Mouse (Mus musculus): Measurements from ENCODE around the gene Scgb1a1. TPM values are rescaled to one million over a fixed set of nuclear protein-coding genes. Genes with fewer than 3 reads are reported as not detected.

Gene Scgb1a1
- polyA plus RNA-seq, 1 experiment, result not detected

GRCm38 (mm10) chr19:9047946-9048387, 39.8 kb downstream of the Scgb1a1 start:
- H3K27me3 ChIP-seq (ENCODE audit: control insufficient read depth, insufficient read depth, insufficient read length), result no peaks in the 10 kb centered on the region
- no peak overlapping the region for H3K4me2 ChIP-seq (ENCODE audit: low read depth)
- no peaks in the 10 kb centered on the region for H3K36me3 ChIP-seq (ENCODE audit: control insufficient read depth, insufficient read depth)
- H3K4me3 ChIP-seq, result no peak overlapping the region
- no peak for TF ChIP-seq E2F4 (IDR thresholded peaks at IDR 0.05; ENCODE audit: insufficient read depth)
- no peak for TF ChIP-seq POLR2AphosphoS2 (IDR thresholded peaks at IDR 0.05; ENCODE audit: insufficient read length, low read depth)
- no peak for TF ChIP-seq MYOG (IDR thresholded peaks at IDR 0.05; ENCODE audit: control insufficient read depth in 1 of 3, insufficient read depth in 1 of 3, insufficient read length in 2 of 3, low read depth in 2 of 3)
- no peak for TF ChIP-seq CEBPB (IDR thresholded peaks at IDR 0.05; ENCODE audit: insufficient read depth, poor library complexity, severe bottlenecking)
- TF ChIP-seq MAX (IDR thresholded peaks at IDR 0.05; ENCODE audit: low read depth), result no peak
- no peak for TF ChIP-seq SRF (IDR thresholded peaks at IDR 0.05; ENCODE audit: control insufficient read depth, insufficient read length, low read depth)
- no peak for TF ChIP-seq USF1 (IDR thresholded peaks at IDR 0.05; ENCODE audit: low read depth)
- no peak for TF ChIP-seq MYOD1 (IDR thresholded peaks at IDR 0.05; ENCODE audit: control insufficient read depth in 1 of 3, insufficient read length in 2 of 3, low read depth in 2 of 3)
- no peak for TF ChIP-seq POLR2A (IDR thresholded peaks at IDR 0.05; ENCODE audit: insufficient read length, low read depth)
- TF ChIP-seq REST (IDR thresholded peaks at IDR 0.05; ENCODE audit: insufficient read depth, insufficient read length), result no peak
- TF ChIP-seq TCF12 (IDR thresholded peaks at IDR 0.05; ENCODE audit: insufficient read depth, poor library complexity, severe bottlenecking), result no peak
- TF ChIP-seq TCF3 (IDR thresholded peaks at IDR 0.05; ENCODE audit: insufficient read length, low read depth), result no peak
- no peak overlapping the region for H3ac ChIP-seq (ENCODE audit: control insufficient read depth, insufficient read length)
- H3K79me2 ChIP-seq (ENCODE audit: control insufficient read depth, insufficient read depth), result no peaks in the 10 kb centered on the region

GRCm38 (mm10) chr19:9047207-9047945, 40.4 kb downstream of the Scgb1a1 start:
- H3K4me2 ChIP-seq (ENCODE audit: low read depth), result no peak overlapping the region
- TF ChIP-seq MYOG (IDR thresholded peaks at IDR 0.05; ENCODE audit: control insufficient read depth in 1 of 3, insufficient read depth in 1 of 3, insufficient read length in 2 of 3, low read depth in 2 of 3), result no peak
- no peak for TF ChIP-seq SRF (IDR thresholded peaks at IDR 0.05; ENCODE audit: control insufficient read depth, insufficient read length, low read depth)
- TF ChIP-seq REST (IDR thresholded peaks at IDR 0.05; ENCODE audit: insufficient read depth, insufficient read length), result no peak
- no peak for TF ChIP-seq POLR2AphosphoS2 (IDR thresholded peaks at IDR 0.05; ENCODE audit: insufficient read length, low read depth)
- no peak for TF ChIP-seq E2F4 (IDR thresholded peaks at IDR 0.05; ENCODE audit: insufficient read depth)
- TF ChIP-seq POLR2A (IDR thresholded peaks at IDR 0.05; ENCODE audit: insufficient read length, low read depth), result no peak
- no peaks in the 10 kb centered on the region for H3K79me2 ChIP-seq (ENCODE audit: control insufficient read depth, insufficient read depth)
- H3K36me3 ChIP-seq (ENCODE audit: control insufficient read depth, insufficient read depth), result no peaks in the 10 kb centered on the region
- no peak overlapping the region for H3K4me3 ChIP-seq
- no peaks in the 10 kb centered on the region for H3K27me3 ChIP-seq (ENCODE audit: control insufficient read depth, insufficient read depth, insufficient read length)
- H3ac ChIP-seq (ENCODE audit: control insufficient read depth, insufficient read length), result no peak overlapping the region

- Histone ChIP-seq H3K36me3 (ENCODE audit: control insufficient read depth, insufficient read depth) (no peaks in the 10 kb centered on the region), H3ac (ENCODE audit: control insufficient read depth, insufficient read length) (no peak overlapping the region), H3K4me2 (ENCODE audit: low read depth) (no peak overlapping the region), H3K27me3 (ENCODE audit: control insufficient read depth, insufficient read depth, insufficient read length) (no peaks in the 10 kb centered on the region), H3K4me3 (no peak overlapping the region), H3K79me2 (ENCODE audit: control insufficient read depth, insufficient read depth) (no peaks in the 10 kb centered on the region)
- no peak for TF ChIP-seq MYOD1 (IDR thresholded peaks at IDR 0.05; ENCODE audit: control insufficient read depth in 1 of 3, insufficient read length in 2 of 3, low read depth in 2 of 3)
- TF ChIP-seq TCF3 (IDR thresholded peaks at IDR 0.05; ENCODE audit: insufficient read length, low read depth), result no peak
- TF ChIP-seq MYOG (IDR thresholded peaks at IDR 0.05; ENCODE audit: control insufficient read depth in 1 of 3, insufficient read depth in 1 of 3, insufficient read length in 2 of 3, low read depth in 2 of 3), result no peak
- TF ChIP-seq POLR2A (IDR thresholded peaks at IDR 0.05; ENCODE audit: insufficient read length, low read depth), result no peak
- no peak for TF ChIP-seq SRF (IDR thresholded peaks at IDR 0.05; ENCODE audit: control insufficient read depth, insufficient read length, low read depth)
- TF ChIP-seq E2F4 (IDR thresholded peaks at IDR 0.05; ENCODE audit: insufficient read depth), result no peak
- no peak for TF ChIP-seq CEBPB (IDR thresholded peaks at IDR 0.05; ENCODE audit: insufficient read depth, poor library complexity, severe bottlenecking)
- TF ChIP-seq POLR2AphosphoS2 (IDR thresholded peaks at IDR 0.05; ENCODE audit: insufficient read length, low read depth), result no peak
- no peak for TF ChIP-seq USF1 (IDR thresholded peaks at IDR 0.05; ENCODE audit: low read depth)
- no peak for TF ChIP-seq MAX (IDR thresholded peaks at IDR 0.05; ENCODE audit: low read depth)
- TF ChIP-seq TCF12 (IDR thresholded peaks at IDR 0.05; ENCODE audit: insufficient read depth, poor library complexity, severe bottlenecking), result no peak
- TF ChIP-seq REST (IDR thresholded peaks at IDR 0.05; ENCODE audit: insufficient read depth, insufficient read length), result no peak
Measured at GRCm38 (mm10) chr19:9044291-9044690, 43.5 kb downstream of the Scgb1a1 start.

GRCm38 (mm10) chr19:9043123-9043522, 44.6 kb downstream of the Scgb1a1 start:
- H3K36me3 ChIP-seq (ENCODE audit: control insufficient read depth, insufficient read depth), result no peaks in the 10 kb centered on the region
- H3K4me3 ChIP-seq, result no peak overlapping the region
- no peak overlapping the region for H3K4me2 ChIP-seq (ENCODE audit: low read depth)
- TF ChIP-seq TCF3 (IDR thresholded peaks at IDR 0.05; ENCODE audit: insufficient read length, low read depth), result no peak
- H3ac ChIP-seq (ENCODE audit: control insufficient read depth, insufficient read length), result no peak overlapping the region
- H3K79me2 ChIP-seq (ENCODE audit: control insufficient read depth, insufficient read depth), result no peaks in the 10 kb centered on the region
- no peaks in the 10 kb centered on the region for H3K27me3 ChIP-seq (ENCODE audit: control insufficient read depth, insufficient read depth, insufficient read length)

- H3ac ChIP-seq (ENCODE audit: control insufficient read depth, insufficient read length), result no peak overlapping the region
- H3K4me2 ChIP-seq (ENCODE audit: low read depth), result no peak overlapping the region
- no peak overlapping the region for H3K4me3 ChIP-seq
- H3K27me3 ChIP-seq (ENCODE audit: control insufficient read depth, insufficient read depth, insufficient read length), result no peaks in the 10 kb centered on the region
- TF ChIP-seq USF1 (IDR thresholded peaks at IDR 0.05; ENCODE audit: low read depth) (no peak), TCF3 (IDR thresholded peaks at IDR 0.05; ENCODE audit: insufficient read length, low read depth) (no peak), MYOG (IDR thresholded peaks at IDR 0.05; ENCODE audit: control insufficient read depth in 1 of 3, insufficient read depth in 1 of 3, insufficient read length in 2 of 3, low read depth in 2 of 3) (no peak), POLR2AphosphoS2 (IDR thresholded peaks at IDR 0.05; ENCODE audit: insufficient read length, low read depth) (no peak), CEBPB (IDR thresholded peaks at IDR 0.05; ENCODE audit: insufficient read depth, poor library complexity, severe bottlenecking) (no peak), REST (IDR thresholded peaks at IDR 0.05; ENCODE audit: insufficient read depth, insufficient read length) (no peak), E2F4 (IDR thresholded peaks at IDR 0.05; ENCODE audit: insufficient read depth) (no peak), MAX (IDR thresholded peaks at IDR 0.05; ENCODE audit: low read depth) (no peak), SRF (IDR thresholded peaks at IDR 0.05; ENCODE audit: control insufficient read depth, insufficient read length, low read depth) (no peak), MYOD1 (IDR thresholded peaks at IDR 0.05; ENCODE audit: control insufficient read depth in 1 of 3, insufficient read length in 2 of 3, low read depth in 2 of 3) (no peak), POLR2A (IDR thresholded peaks at IDR 0.05; ENCODE audit: insufficient read length, low read depth) (no peak)
- H3K79me2 ChIP-seq (ENCODE audit: control insufficient read depth, insufficient read depth), result no peaks in the 10 kb centered on the region
- H3K36me3 ChIP-seq (ENCODE audit: control insufficient read depth, insufficient read depth), result no peaks in the 10 kb centered on the region
Measured at GRCm38 (mm10) chr19:9041074-9041473, 46.7 kb downstream of the Scgb1a1 start.
